Mouse (Mus musculus) G1E (cell line): Measurements from ENCODE around the gene Flt3l.

ENCODE experiments used
- CTCF ChIP-seq: IDR thresholded peaks from 2 replicates; pipeline ENCODE4 v1.5.1; 2012; ENCODE audit warnings: low read depth, low read length, inconsistent platforms, mixed read lengths
- GATA1 ChIP-seq: IDR thresholded peaks from 2 replicates; pipeline ENCODE4 v1.6.1; 2012; ENCODE audit warnings: borderline replicate concordance, low read length, inconsistent platforms, mixed read lengths
- GATA2 ChIP-seq: IDR thresholded peaks from 2 replicates; pipeline ENCODE4 v1.6.1; 2012; ENCODE audit warnings: low read depth, low read length, inconsistent platforms, borderline replicate concordance
- POLR2AphosphoS5 ChIP-seq: IDR thresholded peaks from 2 replicates; pipeline ENCODE4 v1.6.1; 2012; ENCODE audit warnings: low read depth, low read length, inconsistent platforms; ENCODE audit not compliant: insufficient replicate concordance
- TAL1 ChIP-seq: conservative IDR thresholded peaks from 2 replicates; pipeline ENCODE4 v1.6.1; 2012; ENCODE audit warnings: low read depth, low read length, inconsistent platforms, mixed read lengths

GRCm38 (mm10) chr7:45121966-45122365 is 14.3 kb downstream of the Flt3l start:
- TF ChIP-seq CTCF = no peak
- no peak for TF ChIP-seq POLR2AphosphoS5
- no peak for TF ChIP-seq TAL1
- TF ChIP-seq GATA1 = no peak
- no peak for TF ChIP-seq GATA2
